Mouse (Mus musculus): ENCODE results near the gene Cfl1. TPM values are rescaled to one million over a fixed set of nuclear protein-coding genes. Genes with fewer than 3 reads are reported as not detected.
"Not testable (repeated sequence)": the region's sequence is repeated elsewhere in the genome, so short reads cannot be mapped to it uniquely, and the experiment has no call there.

Gene Cfl1
- polyA plus RNA-seq, 1 experiment from 2014 or later: 1,653 TPM

DNA sequence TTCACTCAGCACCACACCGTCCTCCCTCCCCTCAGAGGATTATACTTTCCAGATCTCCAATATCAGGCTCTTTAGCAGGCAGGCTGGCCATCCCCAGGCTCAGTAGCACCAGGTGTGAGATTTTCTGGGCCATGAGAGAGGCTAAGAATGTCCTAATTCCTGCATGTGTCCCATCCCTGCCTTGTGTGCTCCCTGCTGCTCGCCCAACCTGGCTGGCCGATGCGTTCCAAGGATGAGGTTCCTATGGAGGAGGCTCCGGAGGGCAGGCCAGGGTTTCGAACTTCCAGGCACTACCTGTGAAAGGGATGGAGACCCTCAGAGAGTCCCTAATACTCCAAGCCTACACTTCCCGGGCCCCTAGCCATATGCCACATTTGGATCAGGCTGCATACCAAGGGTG, 4.4 kb upstream of the Cfl1 start:
- Histone ChIP-seq H3K36me3 (ENCODE audit: insufficient read depth, low read length) (peaks cover 15% of the 10 kb centered on the region), H3K27me3 (replicated peaks; ENCODE audit: insufficient read depth, low read length) (no peaks in the 10 kb centered on the region), H3K4me2 (replicated peaks; ENCODE audit: low read depth, low read length) (no peak overlapping the region), H3K27ac (ENCODE audit: low read length) (peak overlapping the region; percentile 98), H3K9ac (replicated peaks; ENCODE audit: low read depth) (no peak overlapping the region), H3K4me3 (ENCODE audit: low read depth, low read length) (no peak overlapping the region), H3K4me1 (ENCODE audit: insufficient read depth, low read depth, low read length) (peaks cover 19% of the 10 kb centered on the region; the same call in 1 of the 2 replicates), H3K9me3 (ENCODE audit: low read length) (no peaks in the 10 kb centered on the region)
- TF ChIP-seq EP300 (IDR thresholded peaks at IDR 0.05): no peak
- TF ChIP-seq CTCF (IDR thresholded peaks at IDR 0.05): no peak
- 94% methylated on average over 7 of the region's 7 CpGs for WGBS
- DNase-seq (ENCODE audit: low spot score): no peak
- ATAC-seq: no peak

DNA sequence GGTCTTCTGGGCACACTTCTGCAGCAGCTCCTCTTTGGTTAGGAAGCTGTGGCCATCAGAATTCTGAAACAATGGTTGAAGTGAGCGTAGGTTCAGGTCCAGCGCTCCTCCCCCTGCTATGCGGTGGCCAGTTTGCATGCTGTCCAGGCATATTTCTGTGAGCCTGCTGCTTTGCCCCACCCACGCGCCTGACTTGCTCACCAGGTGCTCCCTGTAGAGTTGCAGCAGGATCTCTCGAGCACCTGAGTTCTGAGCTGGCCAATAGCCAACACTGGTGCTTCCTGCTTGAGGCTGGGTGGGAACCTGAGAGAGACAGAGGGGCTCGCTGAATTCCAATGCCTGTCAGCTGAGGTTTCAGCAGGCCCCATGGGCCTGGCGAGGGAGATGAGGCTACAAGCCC, 4.0 kb upstream of the Cfl1 start:
- Histone ChIP-seq H3K4me1 (ENCODE audit: insufficient read depth, low read depth, low read length) (peaks cover 19% of the 10 kb centered on the region; the same call in 1 of the 2 replicates), H3K9ac (replicated peaks; ENCODE audit: low read depth) (no peak overlapping the region), H3K27me3 (replicated peaks; ENCODE audit: insufficient read depth, low read length) (no peaks in the 10 kb centered on the region), H3K9me3 (ENCODE audit: low read length) (no peaks in the 10 kb centered on the region), H3K36me3 (ENCODE audit: insufficient read depth, low read length) (peaks cover 15% of the 10 kb centered on the region), H3K4me3 (ENCODE audit: low read depth, low read length) (no peak overlapping the region), H3K27ac (ENCODE audit: low read length) (peak overlapping the region; percentile 98), H3K4me2 (replicated peaks; ENCODE audit: low read depth, low read length) (no peak overlapping the region)
- ATAC-seq: no peak
- TF ChIP-seq EP300 (IDR thresholded peaks at IDR 0.05) (no peak), CTCF (IDR thresholded peaks at IDR 0.05) (no peak)
- WGBS: 50% methylated on average over 8 of the region's 8 CpGs
- DNase-seq (ENCODE audit: low spot score): peak; percentile 69

GRCm38 (mm10) chr19:5486771-5487170, 3.5 kb upstream of the Cfl1 start:
- 53% methylated on average over 4 of the region's 4 CpGs for WGBS
- Histone ChIP-seq H3K36me3 (ENCODE audit: insufficient read depth, low read length) (peaks cover 12% of the 10 kb centered on the region), H3K9me3 (ENCODE audit: low read length) (no peaks in the 10 kb centered on the region), H3K27ac (ENCODE audit: low read length) (peak overlapping the region; percentile 98; the same call in 1 of the 2 replicates), H3K4me2 (replicated peaks; ENCODE audit: low read depth, low read length) (no peak overlapping the region), H3K4me3 (ENCODE audit: low read depth, low read length) (no peak overlapping the region), H3K27me3 (replicated peaks; ENCODE audit: insufficient read depth, low read length) (no peaks in the 10 kb centered on the region), H3K4me1 (ENCODE audit: insufficient read depth, low read depth, low read length) (peaks cover 19% of the 10 kb centered on the region; the same call in 1 of the 2 replicates), H3K9ac (replicated peaks; ENCODE audit: low read depth) (no peak overlapping the region)
- DNase-seq (ENCODE audit: low spot score) (no peak), ATAC-seq (no peak)
- TF ChIP-seq EP300 (IDR thresholded peaks at IDR 0.05) (no peak), CTCF (IDR thresholded peaks at IDR 0.05) (no peak)

- Histone ChIP-seq H3K4me1 (ENCODE audit: insufficient read depth, low read depth, low read length) (peaks cover 21% of the 10 kb centered on the region; the same call in 1 of the 2 replicates), H3K9ac (replicated peaks; ENCODE audit: low read depth) (peak within 1 kb of the TSS; percentile 27), H3K27ac (ENCODE audit: low read length) (peak within 1 kb of the TSS; percentile 98), H3K27me3 (replicated peaks; ENCODE audit: insufficient read depth, low read length) (no peaks in the 10 kb centered on the region), H3K9me3 (ENCODE audit: low read length) (no peaks in the 10 kb centered on the region), H3K4me2 (replicated peaks; ENCODE audit: low read depth, low read length) (peak within 1 kb of the TSS; percentile 69), H3K36me3 (ENCODE audit: insufficient read depth, low read length) (peaks cover 7% of the 10 kb centered on the region), H3K4me3 (ENCODE audit: low read depth, low read length) (peak within 1 kb of the TSS; percentile 39)
- peak; percentile 85; the same call in 1 of the 2 replicates for TF ChIP-seq EP300 (IDR thresholded peaks at IDR 0.05)
- peak; percentile 95 for TF ChIP-seq CTCF (IDR thresholded peaks at IDR 0.05)
- peak; percentile 99 for DNase-seq (ENCODE audit: low spot score)
- peak; percentile 66 for ATAC-seq
- WGBS: 0% methylated on average over 39 of the region's 39 CpGs
These were observed 2.3 kb upstream of the Cfl1 start, which contains the start of gene Mus81 for GRCm38 (mm10) chr19:5487768-5488550. Gene Mus81 (minus strand): TSS chr19:5488402.

GRCm38 (mm10) chr19:5488878-5489571, 1.2 kb upstream of the Cfl1 start:
- peak; percentile 79 for ATAC-seq
- Histone ChIP-seq H3K4me3 (ENCODE audit: low read depth, low read length) (peak overlapping the region; percentile 39), H3K9me3 (ENCODE audit: low read length) (no peaks in the 10 kb centered on the region), H3K4me1 (ENCODE audit: insufficient read depth, low read depth, low read length) (peaks cover 21% of the 10 kb centered on the region; the same call in 1 of the 2 replicates), H3K27ac (ENCODE audit: low read length) (peak overlapping the region; percentile 98), H3K4me2 (replicated peaks; ENCODE audit: low read depth, low read length) (peak overlapping the region; percentile 69), H3K36me3 (ENCODE audit: insufficient read depth, low read length) (peaks cover 9% of the 10 kb centered on the region), H3K9ac (replicated peaks; ENCODE audit: low read depth) (peak overlapping the region; percentile 27; the same call in 1 of the 2 replicates), H3K27me3 (replicated peaks; ENCODE audit: insufficient read depth, low read length) (no peaks in the 10 kb centered on the region)
- peak; percentile 41 for TF ChIP-seq CTCF (IDR thresholded peaks at IDR 0.05)
- no peak for TF ChIP-seq EP300 (IDR thresholded peaks at IDR 0.05)
- WGBS: under 1% methylated on average over 26 of the region's 26 CpGs
- peak; percentile 99 for DNase-seq (ENCODE audit: low spot score)

- 34% methylated on average over 10 of the region's 10 CpGs for WGBS
- not testable (repeated sequence) for DNase-seq (ENCODE audit: low spot score); H3K9me3 ChIP-seq (ENCODE audit: low read length); ATAC-seq; H3K27me3 ChIP-seq (replicated peaks; ENCODE audit: insufficient read depth, low read length); H3K9ac ChIP-seq (replicated peaks; ENCODE audit: low read depth)
- Histone ChIP-seq H3K27ac (ENCODE audit: low read length) (peak overlapping the region; percentile 98; the same call in 1 of the 2 replicates), H3K36me3 (ENCODE audit: insufficient read depth, low read length) (peaks cover 13% of the 10 kb centered on the region), H3K4me1 (ENCODE audit: insufficient read depth, low read depth, low read length) (peaks cover 21% of the 10 kb centered on the region; the same call in 1 of the 2 replicates), H3K4me3 (ENCODE audit: low read depth, low read length) (0 out of 2 replicates have a peak overlapping the region, but pooled peaks have one; percentile 94), H3K4me2 (replicated peaks; ENCODE audit: low read depth, low read length) (peak overlapping the region; percentile 69; the same call in 1 of the 2 replicates)
These were observed 534 bp upstream of the Cfl1 start for GRCm38 (mm10) chr19:5489721-5490120.

All from lung, postnatal 0 days (tissue).